Mouse (Mus musculus): ENCODE measurements around the gene Camk2n1. TPM values are rescaled to one million over a fixed set of nuclear protein-coding genes. Genes with fewer than 3 reads are reported as not detected.
A peak's percentile ranks its signal among the peaks of the same experiment; 100 is the strongest.

Gene Camk2n1
- polyA plus RNA-seq, 2 experiments, result 2.1 to 7.8 TPM

- Histone ChIP-seq H3K4me2 (replicated peaks; ENCODE audit: low read depth, low read length, severe bottlenecking) (peak overlapping the region; percentile 30), H3K9ac (ENCODE audit: low read depth, low read length, severe bottlenecking) (no peak overlapping the region), H3K27me3 (ENCODE audit: control insufficient read depth, insufficient read depth, low read length) (peaks cover 14% of the 10 kb centered on the region), H3K36me3 (ENCODE audit: control insufficient read depth, insufficient read depth, low read length) (no peaks in the 10 kb centered on the region), H3K9me3 (ENCODE audit: control insufficient read depth, low read length) (no peaks in the 10 kb centered on the region), H3K4me3 (replicated peaks; ENCODE audit: low read length) (no peak overlapping the region), H3K4me1 (ENCODE audit: control insufficient read depth, insufficient read depth, low read length) (peaks cover 23% of the 10 kb centered on the region), H3K27ac (replicated peaks; ENCODE audit: low read depth, low read length) (no peak overlapping the region)
- DNase-seq (ENCODE audit: low spot score) (peak; percentile 56), ATAC-seq (ENCODE audit: low FRiP score, low read depth) (no peak)
- TF ChIP-seq POLR2A (IDR thresholded peaks at IDR 0.05; ENCODE audit: borderline replicate concordance, extremely low read depth, insufficient read depth, insufficient read length), result no peak
- WGBS, result 10% methylated on average over 11 of the region's 11 CpGs
Observed at GRCm38 (mm10) chr4:138463832-138464487, 9.8 kb downstream of the Camk2n1 start.

DNA sequence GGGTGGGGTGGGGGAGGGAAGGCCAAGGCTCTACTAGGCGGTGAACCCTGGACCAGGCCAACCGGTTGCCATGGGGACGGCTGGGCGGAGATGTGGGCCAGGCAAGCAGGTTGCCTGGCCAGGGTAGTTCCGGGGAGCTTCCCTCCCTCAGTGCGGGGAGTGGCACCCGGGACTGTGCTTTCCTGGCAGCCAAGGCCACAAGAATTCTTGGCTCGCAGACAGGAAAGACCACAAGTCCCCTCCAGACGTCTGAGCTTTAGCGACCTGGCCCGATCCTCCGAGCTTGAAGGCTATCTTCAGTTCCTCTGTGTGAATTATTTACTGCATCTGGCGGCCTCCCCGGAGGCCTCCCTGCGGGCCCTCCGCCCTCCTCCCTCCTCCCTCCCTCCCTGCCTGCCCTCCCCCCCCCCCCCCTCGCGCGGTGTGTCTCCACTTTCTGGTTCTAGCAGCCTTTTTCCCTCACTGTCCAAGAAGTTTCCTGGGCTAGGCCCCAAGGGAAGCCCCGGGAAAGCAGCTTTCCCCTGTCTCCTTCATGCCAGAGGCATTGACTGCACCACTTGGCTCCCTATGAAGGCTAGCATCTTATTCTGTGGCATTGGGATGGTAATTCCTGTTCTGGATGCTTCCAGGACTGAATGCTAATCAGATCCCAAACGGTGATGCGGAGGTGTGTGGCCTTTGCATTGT is 10.7 kb downstream of the Camk2n1 start:
- H3K4me1 ChIP-seq (ENCODE audit: control insufficient read depth, insufficient read depth, low read length), result peaks cover 23% of the 10 kb centered on the region
- H3K36me3 ChIP-seq (ENCODE audit: control insufficient read depth, insufficient read depth, low read length), result no peaks in the 10 kb centered on the region
- ATAC-seq (ENCODE audit: low FRiP score, low read depth) (0 out of 2 replicates have a peak, but pooled peaks have one; percentile 30), DNase-seq (ENCODE audit: low spot score) (peak; percentile 38)
- no peak overlapping the region for H3K9ac ChIP-seq (ENCODE audit: low read depth, low read length, severe bottlenecking)
- H3K27me3 ChIP-seq (ENCODE audit: control insufficient read depth, insufficient read depth, low read length), result peaks cover 14% of the 10 kb centered on the region
- WGBS, result 2% methylated on average over 19 of the region's 22 CpGs
- no peaks in the 10 kb centered on the region for H3K9me3 ChIP-seq (ENCODE audit: control insufficient read depth, low read length)
- no peak overlapping the region for H3K4me3 ChIP-seq (replicated peaks; ENCODE audit: low read length)
- no peak overlapping the region for H3K27ac ChIP-seq (replicated peaks; ENCODE audit: low read depth, low read length)
- H3K4me2 ChIP-seq (replicated peaks; ENCODE audit: low read depth, low read length, severe bottlenecking), result peak overlapping the region; percentile 30
- no peak for TF ChIP-seq POLR2A (IDR thresholded peaks at IDR 0.05; ENCODE audit: borderline replicate concordance, extremely low read depth, insufficient read depth, insufficient read length)

GRCm38 (mm10) chr4:138465446-138465845 is 11.3 kb downstream of the Camk2n1 start:
- Histone ChIP-seq H3K36me3 (ENCODE audit: control insufficient read depth, insufficient read depth, low read length) (no peaks in the 10 kb centered on the region), H3K27ac (replicated peaks; ENCODE audit: low read depth, low read length) (no peak overlapping the region), H3K4me2 (replicated peaks; ENCODE audit: low read depth, low read length, severe bottlenecking) (no peak overlapping the region), H3K4me3 (replicated peaks; ENCODE audit: low read length) (no peak overlapping the region), H3K9ac (ENCODE audit: low read depth, low read length, severe bottlenecking) (no peak overlapping the region), H3K27me3 (ENCODE audit: control insufficient read depth, insufficient read depth, low read length) (peaks cover 14% of the 10 kb centered on the region), H3K4me1 (ENCODE audit: control insufficient read depth, insufficient read depth, low read length) (peaks cover 23% of the 10 kb centered on the region), H3K9me3 (ENCODE audit: control insufficient read depth, low read length) (no peaks in the 10 kb centered on the region)
- no peak for DNase-seq (ENCODE audit: low spot score)
- no peak for TF ChIP-seq POLR2A (IDR thresholded peaks at IDR 0.05; ENCODE audit: borderline replicate concordance, extremely low read depth, insufficient read depth, insufficient read length)
- ATAC-seq (ENCODE audit: low FRiP score, low read depth), result no peak
- 32% methylated on average over 8 of the region's 8 CpGs for WGBS

DNA sequence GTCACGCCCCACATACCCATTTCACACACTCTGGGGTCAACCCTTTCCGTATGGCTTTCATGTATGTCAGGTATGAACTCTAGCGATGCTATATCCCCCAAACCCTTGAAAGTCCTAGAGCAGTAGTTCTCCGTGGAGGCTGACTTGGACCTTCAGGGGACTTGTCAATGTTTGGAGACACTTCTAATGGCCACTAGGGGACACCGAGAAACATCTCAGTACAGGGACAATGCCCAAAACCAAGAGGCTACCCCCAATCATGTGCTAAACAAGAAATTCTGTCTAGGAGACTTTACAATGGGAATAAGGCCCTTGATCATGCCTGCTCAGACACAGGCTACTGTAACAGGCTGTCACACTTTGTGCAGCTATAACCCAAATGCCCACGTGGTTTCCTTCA is 12.6 kb downstream of the Camk2n1 start:
- TF ChIP-seq POLR2A (IDR thresholded peaks at IDR 0.05; ENCODE audit: borderline replicate concordance, extremely low read depth, insufficient read depth, insufficient read length), result no peak
- no peak for ATAC-seq (ENCODE audit: low FRiP score, low read depth)
- Histone ChIP-seq H3K4me1 (ENCODE audit: control insufficient read depth, insufficient read depth, low read length) (peaks cover 23% of the 10 kb centered on the region), H3K9ac (ENCODE audit: low read depth, low read length, severe bottlenecking) (no peak overlapping the region), H3K9me3 (ENCODE audit: control insufficient read depth, low read length) (no peaks in the 10 kb centered on the region), H3K27me3 (ENCODE audit: control insufficient read depth, insufficient read depth, low read length) (peaks cover 14% of the 10 kb centered on the region), H3K36me3 (ENCODE audit: control insufficient read depth, insufficient read depth, low read length) (no peaks in the 10 kb centered on the region), H3K4me2 (replicated peaks; ENCODE audit: low read depth, low read length, severe bottlenecking) (no peak overlapping the region), H3K27ac (replicated peaks; ENCODE audit: low read depth, low read length) (no peak overlapping the region), H3K4me3 (replicated peaks; ENCODE audit: low read length) (no peak overlapping the region)
- no peak for DNase-seq (ENCODE audit: low spot score)
- 65% methylated on average over 6 of the region's 6 CpGs for WGBS

DNA sequence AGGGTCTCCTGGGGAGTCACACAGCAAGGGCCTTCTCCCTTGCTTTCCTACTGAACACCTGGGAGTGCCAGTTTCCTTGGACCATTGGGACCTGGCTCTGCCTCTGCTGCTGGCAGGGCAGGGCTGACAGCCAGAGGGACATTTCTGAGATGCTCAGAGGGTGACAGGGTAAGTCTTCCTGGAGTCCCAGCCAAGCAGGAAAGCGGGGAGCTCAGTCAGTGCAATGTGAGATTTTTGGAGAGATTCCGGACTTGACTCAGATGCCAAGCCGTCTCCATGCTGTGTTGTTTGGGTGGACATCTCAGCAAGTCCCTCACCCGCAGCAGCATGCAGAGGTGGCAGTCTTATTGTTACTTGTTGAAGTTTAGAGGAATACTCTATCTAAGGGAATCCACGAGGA is 13.3 kb downstream of the Camk2n1 start:
- peaks cover 23% of the 10 kb centered on the region for H3K4me1 ChIP-seq (ENCODE audit: control insufficient read depth, insufficient read depth, low read length)
- H3K27ac ChIP-seq (replicated peaks; ENCODE audit: low read depth, low read length), result no peak overlapping the region
- H3K4me3 ChIP-seq (replicated peaks; ENCODE audit: low read length), result no peak overlapping the region
- H3K9ac ChIP-seq (ENCODE audit: low read depth, low read length, severe bottlenecking), result no peak overlapping the region
- 85% methylated on average over 5 of the region's 5 CpGs for WGBS
- ATAC-seq (ENCODE audit: low FRiP score, low read depth) (no peak), DNase-seq (ENCODE audit: low spot score) (no peak)
- no peak for TF ChIP-seq POLR2A (IDR thresholded peaks at IDR 0.05; ENCODE audit: borderline replicate concordance, extremely low read depth, insufficient read depth, insufficient read length)
- H3K4me2 ChIP-seq (replicated peaks; ENCODE audit: low read depth, low read length, severe bottlenecking), result no peak overlapping the region
- peaks cover 14% of the 10 kb centered on the region for H3K27me3 ChIP-seq (ENCODE audit: control insufficient read depth, insufficient read depth, low read length)
- no peaks in the 10 kb centered on the region for H3K9me3 ChIP-seq (ENCODE audit: control insufficient read depth, low read length)
- no peaks in the 10 kb centered on the region for H3K36me3 ChIP-seq (ENCODE audit: control insufficient read depth, insufficient read depth, low read length)

All from limb, embryonic 14.5 days (tissue).